Mouse (Mus musculus): Measurements from ENCODE around the gene Ypel5. TPM values are rescaled to one million over a fixed set of nuclear protein-coding genes. Genes with fewer than 3 reads are reported as not detected.

Gene Ypel5
- polyA plus RNA-seq, 1 experiment: 19.7 TPM

- peak; percentile 57 for DNase-seq
- 19% methylated on average over 12 of the region's 12 CpGs for WGBS
- no peak overlapping the region for H3K4me3 ChIP-seq (replicated peaks; ENCODE audit: extremely low read depth, low read depth, low read length)
- TF ChIP-seq CTCF (IDR thresholded peaks at IDR 0.05; ENCODE audit: insufficient read depth, low read length) (peak; percentile 90), POLR2A (IDR thresholded peaks at IDR 0.05; ENCODE audit: borderline replicate concordance, extremely low read depth, low read depth, low read length) (no peak)
- no peaks in the 10 kb centered on the region for H3K4me1 ChIP-seq (ENCODE audit: control insufficient read depth, insufficient read depth, low read length)
Measured at GRCm38 (mm10) chr17:72813419-72814315, 22.6 kb upstream of the Ypel5 start.

GRCm38 (mm10) chr17:72817574-72817973 lies 18.7 kb upstream of the Ypel5 start:
- Histone ChIP-seq H3K4me3 (replicated peaks; ENCODE audit: extremely low read depth, low read depth, low read length) (no peak overlapping the region), H3K4me1 (ENCODE audit: control insufficient read depth, insufficient read depth, low read length) (no peaks in the 10 kb centered on the region)
- TF ChIP-seq POLR2A (IDR thresholded peaks at IDR 0.05; ENCODE audit: borderline replicate concordance, extremely low read depth, low read depth, low read length): no peak
- no peak for TF ChIP-seq CTCF (IDR thresholded peaks at IDR 0.05; ENCODE audit: insufficient read depth, low read length)
- 84% methylated on average over 5 of the region's 5 CpGs for WGBS
- DNase-seq: no peak

GRCm38 (mm10) chr17:72819714-72820113 lies 16.5 kb upstream of the Ypel5 start:
- DNase-seq: no peak
- TF ChIP-seq POLR2A (IDR thresholded peaks at IDR 0.05; ENCODE audit: borderline replicate concordance, extremely low read depth, low read depth, low read length) (no peak), CTCF (IDR thresholded peaks at IDR 0.05; ENCODE audit: insufficient read depth, low read length) (no peak)
- Histone ChIP-seq H3K4me1 (ENCODE audit: control insufficient read depth, insufficient read depth, low read length) (no peaks in the 10 kb centered on the region), H3K4me3 (replicated peaks; ENCODE audit: extremely low read depth, low read depth, low read length) (no peak overlapping the region)
- WGBS: 58% methylated on average over 2 of the region's 2 CpGs

- no peak for TF ChIP-seq CTCF (IDR thresholded peaks at IDR 0.05; ENCODE audit: insufficient read depth, low read length)
- TF ChIP-seq POLR2A (IDR thresholded peaks at IDR 0.05; ENCODE audit: borderline replicate concordance, extremely low read depth, low read depth, low read length): no peak
- Histone ChIP-seq H3K4me3 (replicated peaks; ENCODE audit: extremely low read depth, low read depth, low read length) (no peak overlapping the region), H3K4me1 (ENCODE audit: control insufficient read depth, insufficient read depth, low read length) (no peaks in the 10 kb centered on the region)
- no peak for DNase-seq
- 35% methylated on average over 4 of the region's 4 CpGs for WGBS
Measured at GRCm38 (mm10) chr17:72820425-72820824, 15.8 kb upstream of the Ypel5 start.

GRCm38 (mm10) chr17:72821923-72822322 lies 14.3 kb upstream of the Ypel5 start:
- TF ChIP-seq POLR2A (IDR thresholded peaks at IDR 0.05; ENCODE audit: borderline replicate concordance, extremely low read depth, low read depth, low read length) (no peak), CTCF (IDR thresholded peaks at IDR 0.05; ENCODE audit: insufficient read depth, low read length) (no peak)
- DNase-seq: no peak
- 35% methylated on average over 1 of the region's 1 CpGs for WGBS
- Histone ChIP-seq H3K4me3 (replicated peaks; ENCODE audit: extremely low read depth, low read depth, low read length) (no peak overlapping the region), H3K4me1 (ENCODE audit: control insufficient read depth, insufficient read depth, low read length) (no peaks in the 10 kb centered on the region)

- WGBS: 83% methylated on average over 3 of the region's 3 CpGs
- H3K4me3 ChIP-seq (replicated peaks; ENCODE audit: extremely low read depth, low read depth, low read length): no peak overlapping the region
- no peak for DNase-seq
- peaks cover 4% of the 10 kb centered on the region for H3K4me1 ChIP-seq (ENCODE audit: control insufficient read depth, insufficient read depth, low read length)
- TF ChIP-seq POLR2A (IDR thresholded peaks at IDR 0.05; ENCODE audit: borderline replicate concordance, extremely low read depth, low read depth, low read length) (no peak), CTCF (IDR thresholded peaks at IDR 0.05; ENCODE audit: insufficient read depth, low read length) (no peak)
Measured at GRCm38 (mm10) chr17:72826916-72827534, 9.2 kb upstream of the Ypel5 start.

GRCm38 (mm10) chr17:72828027-72828678 lies 8.1 kb upstream of the Ypel5 start:
- no peak for DNase-seq
- 37% methylated on average over 3 of the region's 3 CpGs for WGBS
- H3K4me3 ChIP-seq (replicated peaks; ENCODE audit: extremely low read depth, low read depth, low read length): no peak overlapping the region
- peaks cover 4% of the 10 kb centered on the region for H3K4me1 ChIP-seq (ENCODE audit: control insufficient read depth, insufficient read depth, low read length)
- no peak for TF ChIP-seq CTCF (IDR thresholded peaks at IDR 0.05; ENCODE audit: insufficient read depth, low read length)
- TF ChIP-seq POLR2A (IDR thresholded peaks at IDR 0.05; ENCODE audit: borderline replicate concordance, extremely low read depth, low read depth, low read length): no peak

- WGBS: 50% methylated on average over 8 of the region's 8 CpGs
- no peak for TF ChIP-seq CTCF (IDR thresholded peaks at IDR 0.05; ENCODE audit: insufficient read depth, low read length)
- no peak for TF ChIP-seq POLR2A (IDR thresholded peaks at IDR 0.05; ENCODE audit: borderline replicate concordance, extremely low read depth, low read depth, low read length)
- peaks cover 4% of the 10 kb centered on the region for H3K4me1 ChIP-seq (ENCODE audit: control insufficient read depth, insufficient read depth, low read length)
- H3K4me3 ChIP-seq (replicated peaks; ENCODE audit: extremely low read depth, low read depth, low read length): no peak overlapping the region
- DNase-seq: no peak
Measured at GRCm38 (mm10) chr17:72828687-72829086, 7.6 kb upstream of the Ypel5 start.

GRCm38 (mm10) chr17:72837140-72837712 lies 973 bp downstream of the Ypel5 start:
- peaks cover 5% of the 10 kb centered on the region for H3K4me1 ChIP-seq (ENCODE audit: control insufficient read depth, insufficient read depth, low read length)
- peak overlapping the region; percentile 91 for H3K4me3 ChIP-seq (replicated peaks; ENCODE audit: extremely low read depth, low read depth, low read length)
- TF ChIP-seq CTCF (IDR thresholded peaks at IDR 0.05; ENCODE audit: insufficient read depth, low read length): no peak
- peak; percentile 78 for TF ChIP-seq POLR2A (IDR thresholded peaks at IDR 0.05; ENCODE audit: borderline replicate concordance, extremely low read depth, low read depth, low read length)
- DNase-seq: peak; percentile 90
- WGBS: under 1% methylated on average over 49 of the region's 77 CpGs
